Mouse (Mus musculus): ENCODE data around the gene Papln. TPM values are rescaled to one million over a fixed set of nuclear protein-coding genes. Genes with fewer than 3 reads are reported as not detected.
A peak's percentile ranks its signal among the peaks of the same experiment; 100 is the strongest.

Gene Papln
- polyA plus RNA-seq, 1 experiment from 2014 or later = 3.7 TPM

GRCm38 (mm10) chr12:83795586-83795985 lies 32.2 kb downstream of the Papln start:
- Histone ChIP-seq H3K9me3 (replicated peaks; ENCODE audit: low read length) (no peaks in the 10 kb centered on the region), H3K36me3 (ENCODE audit: insufficient read depth, low read length) (peaks cover 12% of the 10 kb centered on the region), H3K4me1 (replicated peaks; ENCODE audit: insufficient read depth, low read length) (peaks cover 3% of the 10 kb centered on the region; the same call in 1 of the 2 replicates), H3K27me3 (ENCODE audit: insufficient read depth, low read length) (no peaks in the 10 kb centered on the region), H3K4me3 (replicated peaks; ENCODE audit: low read depth, low read length) (no peak overlapping the region), H3K9ac (ENCODE audit: low read depth, low read length) (no peak overlapping the region), H3K27ac (peak overlapping the region; percentile 54; the same call in 1 of the 2 replicates), H3K4me2 (ENCODE audit: low read length) (no peak overlapping the region)
- ATAC-seq (replicated peaks; ENCODE audit: low FRiP score, low read depth) (no peak), DNase-seq (ENCODE audit: low spot score) (no peak)
- 91% methylated on average over 7 of the region's 7 CpGs for WGBS
- TF ChIP-seq CTCF (IDR thresholded peaks at IDR 0.05; ENCODE audit: low read depth) = no peak

GRCm38 (mm10) chr12:83798313-83798712 lies 34.9 kb downstream of the Papln start:
- no peak for ATAC-seq (replicated peaks; ENCODE audit: low FRiP score, low read depth)
- TF ChIP-seq CTCF (IDR thresholded peaks at IDR 0.05; ENCODE audit: low read depth) = no peak
- peaks cover 20% of the 10 kb centered on the region for H3K36me3 ChIP-seq (ENCODE audit: insufficient read depth, low read length)
- no peaks in the 10 kb centered on the region for H3K27me3 ChIP-seq (ENCODE audit: insufficient read depth, low read length)
- no peak overlapping the region for H3K4me3 ChIP-seq (replicated peaks; ENCODE audit: low read depth, low read length)
- H3K27ac ChIP-seq = no peak overlapping the region
- no peaks in the 10 kb centered on the region for H3K9me3 ChIP-seq (replicated peaks; ENCODE audit: low read length)
- WGBS = 94% methylated on average over 5 of the region's 5 CpGs
- no peak overlapping the region for H3K4me2 ChIP-seq (ENCODE audit: low read length)
- H3K4me1 ChIP-seq (replicated peaks; ENCODE audit: insufficient read depth, low read length) = no peaks in the 10 kb centered on the region; the same call in 1 of the 2 replicates
- H3K9ac ChIP-seq (ENCODE audit: low read depth, low read length) = no peak overlapping the region
- no peak for DNase-seq (ENCODE audit: low spot score)

DNA sequence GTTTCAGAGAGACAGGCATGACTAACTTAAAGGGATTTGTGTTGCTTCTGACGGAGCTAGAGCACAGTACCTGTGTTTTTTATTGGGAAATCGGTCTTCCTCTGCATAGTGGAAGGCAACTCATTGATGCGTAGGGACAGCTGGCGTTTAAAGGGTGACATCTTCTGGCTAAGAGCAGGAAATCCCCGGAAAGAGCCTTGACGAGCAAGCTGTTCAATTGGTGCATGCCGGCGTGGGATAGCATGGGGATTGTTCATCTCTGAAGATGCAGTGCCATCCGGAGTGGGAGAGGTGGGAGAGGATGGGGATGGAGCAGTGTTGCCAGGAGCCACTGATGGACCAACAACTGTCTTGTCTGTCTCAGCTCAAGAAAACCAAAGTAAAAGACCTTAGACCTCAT lies 37.5 kb downstream of the Papln start:
- Histone ChIP-seq H3K27ac (no peak overlapping the region), H3K9me3 (replicated peaks; ENCODE audit: low read length) (no peaks in the 10 kb centered on the region), H3K36me3 (ENCODE audit: insufficient read depth, low read length) (peaks cover 30% of the 10 kb centered on the region), H3K4me2 (ENCODE audit: low read length) (no peak overlapping the region), H3K27me3 (ENCODE audit: insufficient read depth, low read length) (no peaks in the 10 kb centered on the region), H3K4me1 (replicated peaks; ENCODE audit: insufficient read depth, low read length) (no peaks in the 10 kb centered on the region), H3K9ac (ENCODE audit: low read depth, low read length) (no peak overlapping the region), H3K4me3 (replicated peaks; ENCODE audit: low read depth, low read length) (no peak overlapping the region)
- ATAC-seq (replicated peaks; ENCODE audit: low FRiP score, low read depth) = no peak
- peak; percentile 59 for DNase-seq (ENCODE audit: low spot score)
- peak; percentile 60 for TF ChIP-seq CTCF (IDR thresholded peaks at IDR 0.05; ENCODE audit: low read depth)
- WGBS = 52% methylated on average over 9 of the region's 9 CpGs

GRCm38 (mm10) chr12:83803641-83804040 lies 40.2 kb downstream of the Papln start:
- no peak overlapping the region for H3K4me3 ChIP-seq (replicated peaks; ENCODE audit: low read depth, low read length)
- no peak for TF ChIP-seq CTCF (IDR thresholded peaks at IDR 0.05; ENCODE audit: low read depth)
- H3K27ac ChIP-seq = no peak overlapping the region
- DNase-seq (ENCODE audit: low spot score) (no peak), ATAC-seq (replicated peaks; ENCODE audit: low FRiP score, low read depth) (no peak)
- peaks cover 44% of the 10 kb centered on the region for H3K36me3 ChIP-seq (ENCODE audit: insufficient read depth, low read length)
- H3K4me1 ChIP-seq (replicated peaks; ENCODE audit: insufficient read depth, low read length) = no peaks in the 10 kb centered on the region
- H3K27me3 ChIP-seq (ENCODE audit: insufficient read depth, low read length) = no peaks in the 10 kb centered on the region
- no peaks in the 10 kb centered on the region for H3K9me3 ChIP-seq (replicated peaks; ENCODE audit: low read length)
- H3K9ac ChIP-seq (ENCODE audit: low read depth, low read length) = no peak overlapping the region
- H3K4me2 ChIP-seq (ENCODE audit: low read length) = no peak overlapping the region
- WGBS = 91% methylated on average over 7 of the region's 7 CpGs

GRCm38 (mm10) chr12:83811901-83812300 lies 48.5 kb downstream of the Papln start:
- Histone ChIP-seq H3K27me3 (ENCODE audit: insufficient read depth, low read length) (no peaks in the 10 kb centered on the region), H3K9me3 (replicated peaks; ENCODE audit: low read length) (no peaks in the 10 kb centered on the region), H3K36me3 (ENCODE audit: insufficient read depth, low read length) (0 out of 2 replicates have a peak, but pooled peaks cover 15% of the 10 kb centered on the region), H3K4me2 (ENCODE audit: low read length) (no peak overlapping the region), H3K4me3 (replicated peaks; ENCODE audit: low read depth, low read length) (no peak overlapping the region), H3K4me1 (replicated peaks; ENCODE audit: insufficient read depth, low read length) (no peaks in the 10 kb centered on the region), H3K27ac (no peak overlapping the region), H3K9ac (ENCODE audit: low read depth, low read length) (no peak overlapping the region)
- DNase-seq (ENCODE audit: low spot score) (no peak), ATAC-seq (replicated peaks; ENCODE audit: low FRiP score, low read depth) (no peak)
- no peak for TF ChIP-seq CTCF (IDR thresholded peaks at IDR 0.05; ENCODE audit: low read depth)
- WGBS = 96% methylated on average over 3 of the region's 3 CpGs

DNA sequence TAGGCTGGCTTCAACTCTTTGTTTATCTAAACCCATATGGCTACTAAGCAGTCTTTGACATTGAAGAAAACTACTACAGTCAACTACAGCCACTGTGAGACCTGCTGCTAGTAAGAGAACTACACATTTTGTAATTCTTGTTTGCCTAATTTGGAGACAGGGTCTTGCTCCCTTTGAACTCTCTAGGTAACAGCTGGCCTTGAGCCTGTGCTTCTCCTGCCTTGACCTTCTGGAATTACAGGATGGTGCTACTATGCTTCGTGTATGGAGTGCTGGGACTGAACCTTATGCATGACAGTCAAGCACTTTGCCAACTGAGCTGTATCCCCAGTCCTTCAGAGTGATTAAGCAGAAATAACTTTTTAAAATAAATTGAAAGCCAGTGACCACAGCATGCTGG lies 53.2 kb downstream of the Papln start:
- WGBS = 71% methylated on average over 1 of the region's 1 CpGs
- H3K9ac ChIP-seq (ENCODE audit: low read depth, low read length) = no peak overlapping the region
- DNase-seq (ENCODE audit: low spot score) = no peak

GRCm38 (mm10) chr12:83830424-83830823 lies 67.0 kb downstream of the Papln start:
- 79% methylated on average over 3 of the region's 3 CpGs for WGBS
- H3K27ac ChIP-seq = no peak overlapping the region
- no peak for TF ChIP-seq CTCF (IDR thresholded peaks at IDR 0.05; ENCODE audit: low read depth)

More for the DNA sequence above, 53.2 kb downstream of the Papln start:
- no peak for ATAC-seq (replicated peaks; ENCODE audit: low FRiP score, low read depth)
- Histone ChIP-seq H3K4me1 (replicated peaks; ENCODE audit: insufficient read depth, low read length) (no peaks in the 10 kb centered on the region), H3K4me2 (ENCODE audit: low read length) (no peak overlapping the region), H3K36me3 (ENCODE audit: insufficient read depth, low read length) (0 out of 2 replicates have a peak, but pooled peaks cover 11% of the 10 kb centered on the region), H3K27me3 (ENCODE audit: insufficient read depth, low read length) (no peaks in the 10 kb centered on the region), H3K27ac (no peak overlapping the region), H3K9me3 (replicated peaks; ENCODE audit: low read length) (no peaks in the 10 kb centered on the region), H3K4me3 (replicated peaks; ENCODE audit: low read depth, low read length) (no peak overlapping the region)
- no peak for TF ChIP-seq CTCF (IDR thresholded peaks at IDR 0.05; ENCODE audit: low read depth)

More at GRCm38 (mm10) chr12:83830424-83830823, 67.0 kb downstream of the Papln start:
- H3K36me3 ChIP-seq (ENCODE audit: insufficient read depth, low read length) = peaks cover 14% of the 10 kb centered on the region; the same call in 1 of the 2 replicates
- no peak for DNase-seq (ENCODE audit: low spot score)
- no peak for ATAC-seq (replicated peaks; ENCODE audit: low FRiP score, low read depth)
- H3K4me3 ChIP-seq (replicated peaks; ENCODE audit: low read depth, low read length) = no peak overlapping the region
- no peak overlapping the region for H3K4me2 ChIP-seq (ENCODE audit: low read length)
- H3K9me3 ChIP-seq (replicated peaks; ENCODE audit: low read length) = no peaks in the 10 kb centered on the region
- H3K4me1 ChIP-seq (replicated peaks; ENCODE audit: insufficient read depth, low read length) = no peaks in the 10 kb centered on the region
- H3K9ac ChIP-seq (ENCODE audit: low read depth, low read length) = no peak overlapping the region
- no peaks in the 10 kb centered on the region for H3K27me3 ChIP-seq (ENCODE audit: insufficient read depth, low read length)
